Mouse (Mus musculus) limb, embryonic 12.5 days (tissue): ENCODE measurements around the gene Slc52a3. TPM values are rescaled to one million over a fixed set of nuclear protein-coding genes. Genes with fewer than 3 reads are reported as not detected.

Experiments used
- ATAC-seq: fragments of 200-750 bp; cut with Nextera tagmentation; 2 replicates; pipeline ENCODE4 v1.8.0; 2017; ENCODE audit warnings: low read depth, moderate TSS enrichment; ENCODE audit not compliant: insufficient number of reproducible peaks, insufficient read depth, low FRiP score, low TSS enrichment
- H3K27ac ChIP-seq: fragments of 300-500 bp; sonication (generic); 2 replicates; pipeline ENCODE4 v1.5.1; 2016; ENCODE audit warnings: mild to moderate bottlenecking, moderate library complexity
- H3K27me3 ChIP-seq: fragments of 300-500 bp; sonication (generic); 2 replicates; pipeline ENCODE4 v1.6.1; 2016; ENCODE audit warnings: mild to moderate bottlenecking, moderate library complexity
- H3K36me3 ChIP-seq: fragments of 300-500 bp; sonication (generic); 2 replicates; pipeline ENCODE4 v1.6.1; 2016; ENCODE audit warnings: mild to moderate bottlenecking, moderate library complexity
- H3K4me1 ChIP-seq: fragments of 300-500 bp; sonication (generic); replicated peaks from 2 replicates; pipeline ENCODE4 v1.6.1; 2016
- H3K4me2 ChIP-seq: fragments of 300-500 bp; sonication (generic); 2 replicates; pipeline ENCODE4 v1.6.1; 2016; ENCODE audit warnings: mild to moderate bottlenecking, moderate library complexity
- H3K4me3 ChIP-seq: fragments of 300-500 bp; sonication (generic); replicated peaks from 2 replicates; pipeline ENCODE4 v1.5.1; 2016; ENCODE audit warnings: mild to moderate bottlenecking
- H3K9ac ChIP-seq: fragments of 300-500 bp; sonication (generic); replicated peaks from 2 replicates; pipeline ENCODE4 v1.6.1; 2016; ENCODE audit warnings: mild to moderate bottlenecking, moderate library complexity
- H3K9me3 ChIP-seq: fragments of 300-500 bp; sonication (generic); 2 replicates; pipeline ENCODE4 v1.6.1; 2016; ENCODE audit warnings: mild to moderate bottlenecking, moderate library complexity
- WGBS: fragments of 180-500 bp; shearing (Covaris S2); methylation state at CpG from one replicate; pipeline ENCODE4 v1.1.7; 2016; 5-methylcytosine and 5-hydroxymethylcytosine counted together
- polyA plus RNA-seq: library from polyadenylated mRNA; unstranded; fragments of >200 nt; fragmentation: Nextera tagmentation; extraction: Ambion mirVana; gene quantifications from 2 replicates; pipeline ENCODE4 v1.2.1, GENCODE M21; 2016

Slc52a3 gene
- polyA plus RNA-seq, 1 experiment from 2014 or later, result 0.97 TPM

DNA sequence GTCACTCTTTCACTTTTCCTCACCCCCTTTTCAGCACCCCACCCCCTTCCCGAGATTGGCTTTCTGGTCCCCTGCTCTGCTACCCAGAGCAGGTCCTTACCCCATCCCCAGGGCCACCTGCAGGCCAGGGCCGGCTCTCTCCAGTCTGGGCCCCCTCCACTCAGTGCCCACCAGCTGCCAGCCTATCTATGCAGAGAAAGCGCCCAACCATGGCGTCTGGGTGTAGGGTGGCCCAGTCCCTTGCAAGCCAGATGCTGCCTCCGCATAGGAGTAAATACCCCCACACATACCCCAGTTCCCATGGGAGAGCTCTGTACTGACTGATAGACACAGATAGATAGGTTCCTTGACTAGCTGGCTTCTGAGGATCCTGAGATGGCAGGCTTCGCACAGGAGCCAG, 4.4 kb downstream of the Slc52a3 start:
- Histone ChIP-seq H3K9ac (no peak overlapping the region), H3K9me3 (no peaks in the 10 kb centered on the region), H3K36me3 (no peaks in the 10 kb centered on the region), H3K27ac (no peak overlapping the region), H3K4me2 (no peak overlapping the region), H3K27me3 (peaks cover 66% of the 10 kb centered on the region), H3K4me3 (no peak overlapping the region), H3K4me1 (peaks cover 10% of the 10 kb centered on the region)
- 54% methylated on average over 6 of the region's 6 CpGs for WGBS
- ATAC-seq, result no peak

DNA sequence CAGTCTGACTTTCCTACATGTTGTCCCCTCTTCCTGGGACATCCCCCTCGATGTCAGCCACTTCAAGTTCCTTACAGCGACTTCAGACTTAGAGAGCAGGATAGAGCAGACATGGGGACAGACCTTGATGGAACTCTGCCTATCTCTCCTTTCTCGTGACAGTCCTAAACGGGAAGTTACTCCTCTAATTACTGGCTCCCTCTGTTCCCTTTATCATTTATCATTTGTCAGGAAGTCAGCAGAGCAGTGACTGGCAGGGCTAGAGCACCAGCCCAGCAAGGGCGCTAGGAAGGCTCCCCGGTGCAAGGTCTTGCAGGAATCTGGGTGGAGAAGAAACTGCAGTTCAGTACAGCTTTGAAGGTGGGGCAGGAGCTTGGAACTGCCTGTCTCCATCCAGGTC, 6.2 kb downstream of the Slc52a3 start:
- ATAC-seq, result no peak
- Histone ChIP-seq H3K9me3 (no peaks in the 10 kb centered on the region), H3K36me3 (no peaks in the 10 kb centered on the region), H3K4me2 (no peak overlapping the region), H3K9ac (no peak overlapping the region), H3K4me3 (no peak overlapping the region), H3K27me3 (peaks cover 50% of the 10 kb centered on the region), H3K27ac (no peak overlapping the region), H3K4me1 (peaks cover 10% of the 10 kb centered on the region)
- 59% methylated on average over 6 of the region's 6 CpGs for WGBS

DNA sequence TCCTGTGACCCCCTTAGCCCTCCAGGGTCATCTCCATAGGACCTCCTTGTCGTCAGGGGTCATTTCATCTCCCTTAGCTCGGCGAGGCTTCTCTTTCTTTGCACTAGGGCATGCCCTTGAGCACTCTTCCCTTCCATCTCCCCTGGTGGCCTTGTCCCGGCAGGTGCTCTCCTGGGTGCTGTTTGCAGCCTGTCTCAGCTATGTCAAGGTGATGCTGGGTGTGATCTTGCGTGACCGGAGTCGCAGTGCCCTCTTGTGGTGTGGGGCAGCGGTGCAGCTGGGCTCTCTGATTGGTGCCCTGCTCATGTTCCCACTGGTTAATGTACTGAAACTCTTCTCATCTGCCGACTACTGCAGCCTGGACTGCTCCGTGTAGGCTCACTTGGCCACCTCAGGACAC, 11.5 kb downstream of the Slc52a3 start:
- H3K27me3 ChIP-seq, result peaks cover 6% of the 10 kb centered on the region; the same call in 1 of the 2 replicates
- H3K4me3 ChIP-seq, result no peak overlapping the region
- H3K9ac ChIP-seq, result no peak overlapping the region
- H3K36me3 ChIP-seq, result no peaks in the 10 kb centered on the region
- WGBS, result 58% methylated on average over 10 of the region's 10 CpGs
- ATAC-seq, result no peak
- H3K9me3 ChIP-seq, result no peaks in the 10 kb centered on the region
- no peak overlapping the region for H3K4me2 ChIP-seq
- no peak overlapping the region for H3K27ac ChIP-seq
- no peaks in the 10 kb centered on the region for H3K4me1 ChIP-seq

DNA sequence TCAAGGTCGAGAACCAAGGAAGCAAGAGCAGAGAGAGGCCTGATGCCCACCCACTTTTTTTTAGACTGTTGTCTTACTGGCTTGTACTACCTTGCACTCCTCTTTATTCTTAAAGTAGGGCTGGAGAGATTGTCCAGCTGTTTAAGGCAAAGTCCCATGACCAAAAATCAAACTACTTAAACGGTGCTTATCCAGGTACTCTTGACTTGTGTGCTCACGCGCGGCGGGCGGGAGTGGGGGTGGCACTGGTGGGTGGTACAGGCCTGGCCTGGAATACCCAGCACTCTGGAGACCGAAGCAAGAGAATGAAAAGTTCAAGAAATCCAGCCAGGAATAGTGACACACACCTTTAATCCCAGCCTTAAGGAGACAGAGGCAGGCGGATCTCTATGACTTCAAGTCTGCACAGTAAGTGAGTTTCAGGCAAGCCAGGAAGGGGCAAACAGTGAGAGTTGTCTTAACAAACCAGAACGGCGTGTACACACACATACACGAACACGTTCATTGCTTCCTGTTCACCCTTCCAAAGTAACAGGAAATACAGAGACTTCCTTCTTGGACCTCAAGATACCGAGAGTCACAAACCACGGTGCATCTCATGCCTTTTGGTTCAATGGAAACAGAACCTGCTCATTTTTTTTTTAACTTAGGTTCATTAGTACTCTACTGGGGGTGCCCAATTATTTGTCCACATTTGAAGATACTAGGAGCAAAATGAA, 12.9 kb downstream of the Slc52a3 start:
- Histone ChIP-seq H3K27ac (no peak overlapping the region), H3K9me3 (no peaks in the 10 kb centered on the region), H3K4me1 (no peaks in the 10 kb centered on the region), H3K4me2 (no peak overlapping the region), H3K36me3 (no peaks in the 10 kb centered on the region), H3K9ac (no peak overlapping the region), H3K4me3 (no peak overlapping the region), H3K27me3 (peaks cover 6% of the 10 kb centered on the region; the same call in 1 of the 2 replicates)
- 92% methylated on average over 15 of the region's 15 CpGs for WGBS
- no peak for ATAC-seq

DNA sequence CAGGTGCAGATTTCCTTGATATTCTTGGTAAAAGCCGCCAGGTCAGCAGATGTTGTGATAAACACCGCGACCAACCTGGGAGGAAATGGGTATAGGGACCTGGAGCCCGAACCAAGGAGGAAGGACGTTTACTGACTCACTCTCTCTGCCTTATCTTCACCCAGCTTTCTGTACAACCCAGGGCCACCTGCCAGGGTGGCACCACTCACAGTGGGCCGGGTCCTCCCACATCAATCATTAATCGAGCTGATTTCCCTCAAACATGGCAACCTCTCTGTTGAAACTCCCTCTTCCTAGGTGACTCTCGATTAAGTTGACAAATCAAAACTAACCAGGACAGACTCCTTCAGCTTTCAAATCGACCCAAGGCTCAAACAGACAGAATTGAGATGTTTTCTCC, 13.9 kb downstream of the Slc52a3 start:
- H3K4me2 ChIP-seq, result no peak overlapping the region
- WGBS, result 85% methylated on average over 9 of the region's 9 CpGs
- H3K4me1 ChIP-seq, result no peaks in the 10 kb centered on the region
- no peak overlapping the region for H3K9ac ChIP-seq
- H3K9me3 ChIP-seq, result no peaks in the 10 kb centered on the region
- no peak overlapping the region for H3K4me3 ChIP-seq
- no peaks in the 10 kb centered on the region for H3K36me3 ChIP-seq
- no peak overlapping the region for H3K27ac ChIP-seq
- H3K27me3 ChIP-seq, result peaks cover 6% of the 10 kb centered on the region; the same call in 1 of the 2 replicates
- no peak for ATAC-seq

DNA sequence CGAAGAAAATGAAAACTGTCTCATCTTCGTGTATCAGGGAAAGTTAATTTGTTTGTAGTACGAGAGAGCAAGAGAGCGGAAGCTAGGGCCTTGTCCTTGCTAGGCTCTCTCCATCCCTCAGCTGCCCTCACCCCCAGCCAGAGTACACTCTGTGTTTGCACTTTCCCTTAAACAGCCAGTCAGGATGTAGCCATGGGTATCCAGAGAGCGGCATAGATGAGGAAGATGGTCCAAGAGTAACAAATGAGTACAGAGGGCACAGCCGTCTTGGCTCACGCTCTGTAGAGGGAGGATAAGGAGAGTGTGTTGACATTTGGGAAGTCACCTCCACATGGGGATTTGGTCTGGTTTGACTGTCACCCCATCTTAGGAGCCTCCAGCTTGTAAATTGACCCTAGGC, 14.3 kb downstream of the Slc52a3 start:
- Histone ChIP-seq H3K4me1 (no peaks in the 10 kb centered on the region), H3K4me2 (no peak overlapping the region), H3K9me3 (no peaks in the 10 kb centered on the region), H3K27ac (no peak overlapping the region), H3K36me3 (no peaks in the 10 kb centered on the region), H3K27me3 (peaks cover 6% of the 10 kb centered on the region; the same call in 1 of the 2 replicates), H3K9ac (no peak overlapping the region), H3K4me3 (no peak overlapping the region)
- ATAC-seq, result no peak
- WGBS, result 81% methylated on average over 7 of the region's 7 CpGs

DNA sequence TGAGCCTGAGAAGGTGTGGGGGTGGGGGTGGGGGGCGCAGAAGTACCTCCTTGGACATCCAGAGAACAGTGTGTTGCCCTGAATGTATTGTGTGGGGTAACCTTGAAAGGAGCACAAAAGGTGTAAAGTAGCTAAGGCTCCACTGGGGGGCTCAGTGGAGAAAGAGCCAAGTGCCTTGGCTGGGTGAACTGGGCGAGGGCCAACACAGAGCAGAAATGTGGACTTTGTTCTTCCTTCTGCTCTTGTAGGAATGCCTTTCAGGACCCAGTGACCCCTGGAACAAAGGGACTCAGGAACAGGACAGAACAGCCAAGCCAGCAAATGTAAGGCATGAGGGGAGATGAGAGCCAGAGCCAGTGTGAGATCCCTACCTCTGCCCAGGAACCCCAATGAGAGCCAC, 15.4 kb downstream of the Slc52a3 start:
- no peak overlapping the region for H3K4me2 ChIP-seq
- H3K27ac ChIP-seq, result no peak overlapping the region
- no peak overlapping the region for H3K4me3 ChIP-seq
- no peaks in the 10 kb centered on the region for H3K36me3 ChIP-seq
- WGBS, result 45% methylated on average over 2 of the region's 2 CpGs
- no peaks in the 10 kb centered on the region for H3K9me3 ChIP-seq
- no peaks in the 10 kb centered on the region for H3K4me1 ChIP-seq
- peaks cover 6% of the 10 kb centered on the region; the same call in 1 of the 2 replicates for H3K27me3 ChIP-seq
- H3K9ac ChIP-seq, result no peak overlapping the region
- ATAC-seq, result no peak

DNA sequence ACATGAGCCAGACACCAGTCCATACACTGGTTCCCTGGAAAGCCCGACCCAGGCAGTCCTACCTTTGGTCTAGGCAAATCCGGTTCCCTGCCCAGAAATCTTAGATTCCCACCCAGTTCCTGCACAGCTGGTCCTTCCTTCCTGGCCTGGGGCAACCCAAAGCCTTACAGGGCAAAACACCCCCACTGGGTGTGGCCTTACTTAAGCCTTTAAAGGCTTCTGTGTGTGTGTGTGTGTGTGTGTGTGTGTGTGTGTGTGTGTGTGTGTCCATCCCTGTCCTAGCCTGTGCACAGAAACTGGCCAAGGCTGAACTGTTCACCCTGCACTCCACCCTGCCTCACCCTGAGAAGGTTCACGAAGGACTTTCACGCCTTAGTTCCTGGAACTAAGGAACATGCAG, 15.9 kb downstream of the Slc52a3 start:
- 77% methylated on average over 4 of the region's 4 CpGs for WGBS
- H3K36me3 ChIP-seq, result no peaks in the 10 kb centered on the region
- no peak overlapping the region for H3K4me2 ChIP-seq
- H3K27me3 ChIP-seq, result peaks cover 6% of the 10 kb centered on the region; the same call in 1 of the 2 replicates
- ATAC-seq, result no peak; the same call in 1 of the 2 replicates
- no peaks in the 10 kb centered on the region for H3K4me1 ChIP-seq
- H3K9ac ChIP-seq, result no peak overlapping the region
- no peaks in the 10 kb centered on the region for H3K9me3 ChIP-seq
- H3K27ac ChIP-seq, result no peak overlapping the region
- H3K4me3 ChIP-seq, result no peak overlapping the region

DNA sequence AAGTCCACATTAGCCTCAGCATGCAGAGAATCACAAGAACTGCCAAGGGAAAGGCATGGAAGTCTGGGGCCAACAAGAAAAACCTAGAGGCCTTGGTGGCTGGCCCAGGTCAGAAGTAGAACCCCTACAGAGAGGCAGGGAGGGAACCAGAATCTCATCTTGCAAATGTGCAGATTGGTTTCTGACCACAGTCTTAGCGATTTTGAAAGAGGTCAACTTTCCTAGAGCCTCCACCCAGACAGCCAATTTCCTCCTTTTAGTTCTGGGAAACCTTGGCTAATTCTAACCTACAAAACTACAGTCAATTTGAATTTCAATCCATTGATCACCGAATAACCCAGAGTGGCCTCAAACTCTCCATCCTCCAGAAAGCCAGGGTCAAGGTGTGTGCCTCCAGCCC, 16.4 kb downstream of the Slc52a3 start:
- Histone ChIP-seq H3K4me3 (no peak overlapping the region), H3K4me2 (no peak overlapping the region), H3K27me3 (peaks cover 6% of the 10 kb centered on the region; the same call in 1 of the 2 replicates), H3K27ac (no peak overlapping the region), H3K9me3 (no peaks in the 10 kb centered on the region), H3K36me3 (no peaks in the 10 kb centered on the region), H3K4me1 (no peaks in the 10 kb centered on the region), H3K9ac (no peak overlapping the region)
- 69% methylated on average over 2 of the region's 2 CpGs for WGBS
- ATAC-seq, result no peak

DNA sequence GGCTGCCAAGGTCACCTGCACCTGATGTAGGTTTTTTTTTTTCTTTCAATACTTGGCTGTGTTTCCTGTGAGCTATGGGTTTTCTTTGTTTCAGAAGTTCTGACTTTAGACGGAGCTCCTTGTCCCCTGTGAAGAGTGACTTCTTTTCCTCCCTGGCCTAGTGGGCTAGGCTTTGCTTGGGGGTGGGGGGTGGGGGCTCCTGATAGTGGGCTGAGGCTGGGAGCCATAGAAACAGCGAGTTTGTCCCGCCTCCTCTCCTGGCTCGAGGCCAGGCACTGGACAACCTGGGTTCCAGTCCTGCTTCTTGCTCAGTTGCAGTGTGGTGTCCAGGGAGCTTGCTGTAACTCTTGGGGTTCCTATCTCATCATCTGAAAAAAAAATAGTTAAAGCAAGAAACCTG, 19.7 kb downstream of the Slc52a3 start:
- no peaks in the 10 kb centered on the region for H3K27me3 ChIP-seq
- WGBS, result 60% methylated on average over 4 of the region's 4 CpGs
- 0 out of 2 replicates have a peak overlapping the region, but pooled peaks have one; percentile 9 for H3K27ac ChIP-seq

DNA sequence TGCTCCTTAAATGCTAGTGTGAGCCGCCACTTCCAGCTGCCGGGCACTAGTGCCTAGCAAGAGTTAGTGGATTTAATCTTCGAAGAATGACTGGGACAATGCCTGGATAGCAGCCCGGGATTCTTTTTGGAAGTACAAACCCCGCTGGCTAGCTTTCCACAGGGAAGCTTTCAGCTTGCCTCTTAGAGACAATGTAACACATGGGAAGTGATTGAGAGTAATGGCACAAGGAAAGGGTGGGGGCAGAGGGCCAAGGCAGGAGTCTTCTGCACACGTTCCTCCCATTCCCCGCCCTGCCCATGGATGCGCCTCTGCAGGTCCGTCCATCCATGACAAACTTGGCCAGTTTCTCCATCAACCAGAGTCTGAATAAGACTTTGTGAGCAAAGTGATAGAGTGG, 20.4 kb downstream of the Slc52a3 start:
- no peak overlapping the region for H3K27ac ChIP-seq
- H3K27me3 ChIP-seq, result no peaks in the 10 kb centered on the region
- no peak for ATAC-seq
- H3K4me2 ChIP-seq, result no peak overlapping the region
- H3K4me3 ChIP-seq, result no peak overlapping the region
- H3K4me1 ChIP-seq, result no peaks in the 10 kb centered on the region
- H3K36me3 ChIP-seq, result no peaks in the 10 kb centered on the region
- H3K9me3 ChIP-seq, result no peaks in the 10 kb centered on the region
- WGBS, result 82% methylated on average over 9 of the region's 9 CpGs
- no peak overlapping the region for H3K9ac ChIP-seq

More for the DNA sequence above, 19.7 kb downstream of the Slc52a3 start:
- H3K36me3 ChIP-seq, result no peaks in the 10 kb centered on the region
- no peaks in the 10 kb centered on the region for H3K4me1 ChIP-seq
- H3K9ac ChIP-seq, result no peak overlapping the region
- H3K4me2 ChIP-seq, result no peak overlapping the region
- H3K4me3 ChIP-seq, result no peak overlapping the region
- no peaks in the 10 kb centered on the region for H3K9me3 ChIP-seq
- ATAC-seq, result no peak

DNA sequence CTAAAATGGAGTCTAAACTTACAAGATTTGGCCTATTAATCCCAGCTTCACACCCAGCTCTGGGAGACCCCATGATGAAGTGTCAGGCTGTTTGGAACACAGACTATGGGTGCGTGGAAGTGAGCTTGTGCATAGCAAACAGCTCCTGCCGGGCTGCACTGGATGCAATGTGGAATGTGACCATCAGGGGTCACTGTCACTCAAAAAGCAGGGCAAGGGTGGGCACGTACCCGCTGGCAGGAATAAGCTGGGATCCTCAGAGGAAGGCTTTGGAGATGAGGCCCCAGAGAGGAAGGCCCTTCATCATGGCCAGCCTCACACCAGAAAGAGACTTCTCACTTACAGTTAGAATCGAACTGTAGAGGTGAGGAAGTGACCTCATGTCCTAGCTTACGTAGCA, 23.9 kb downstream of the Slc52a3 start:
- Histone ChIP-seq H3K9ac (no peak overlapping the region), H3K27ac (no peak overlapping the region), H3K36me3 (no peaks in the 10 kb centered on the region), H3K4me1 (no peaks in the 10 kb centered on the region), H3K4me3 (no peak overlapping the region), H3K4me2 (no peak overlapping the region), H3K9me3 (no peaks in the 10 kb centered on the region), H3K27me3 (peaks cover 7% of the 10 kb centered on the region; the same call in 1 of the 2 replicates)
- ATAC-seq, result no peak
- 27% methylated on average over 6 of the region's 6 CpGs for WGBS
